In the genomic region with DNA sequence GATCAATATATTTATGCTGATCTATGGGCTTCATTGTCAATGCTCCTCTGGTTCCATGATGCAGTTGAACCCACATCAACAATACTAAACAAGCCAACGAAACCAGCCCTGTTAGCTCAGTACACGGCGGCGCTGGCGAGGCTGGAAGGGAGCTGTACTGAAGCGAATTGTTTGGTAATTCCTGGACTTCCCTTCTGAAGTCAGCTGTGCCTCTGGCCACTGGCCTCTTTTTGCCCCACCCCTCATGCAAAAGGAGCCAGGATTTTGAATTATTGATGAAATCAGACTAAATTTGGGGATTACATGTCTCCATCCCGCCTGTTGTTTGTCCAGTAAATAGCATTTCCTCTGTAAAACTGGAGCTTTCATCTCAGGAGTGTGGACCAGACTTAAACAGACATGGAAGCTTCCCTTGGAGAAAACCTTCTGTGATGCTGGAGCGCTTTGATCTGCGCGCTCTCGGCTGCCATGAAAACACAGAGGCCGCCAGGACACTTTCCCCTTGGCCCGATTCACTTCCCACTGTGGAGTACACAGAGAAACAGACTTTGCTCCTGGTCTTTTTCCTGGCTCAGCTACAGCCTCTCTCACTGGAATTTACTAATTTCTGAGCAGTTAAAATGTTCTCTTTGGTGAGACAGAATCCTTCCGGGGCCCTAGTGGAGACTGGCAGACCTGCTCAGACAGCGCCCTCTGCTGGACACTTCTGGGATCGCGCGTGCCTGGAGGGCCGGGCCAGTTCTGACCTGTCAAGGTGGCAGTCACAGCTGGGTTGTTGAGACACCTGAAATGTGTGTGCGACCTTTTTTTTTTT, we compare ENCODE assay signal across 8 mouse cellular contexts.
DNase-seq lines count a peak whose midpoint lies in the region; ATAC-seq and TF ChIP-seq lines count a peak whose summit lies in the region.

No protein-coding gene starts in this region.

- peak; percentile 83 for TF ChIP-seq CTCF in Patski (IDR thresholded peaks at IDR 0.05)
- TF ChIP-seq CTCF in gastrocnemius, adult 2 months (IDR thresholded peaks at IDR 0.05): peak; percentile 95
- peak; percentile 98 for TF ChIP-seq CTCF in hindbrain, postnatal 0 days (IDR thresholded peaks at IDR 0.05; ENCODE audit: low read depth)
- TF ChIP-seq CTCF in left cerebral cortex, adult 2 months (IDR thresholded peaks at IDR 0.05): peak; percentile 98

- in situ Hi-C loops in Patski (cut with MboI; ENCODE audit: low pct_unique_long_range_greater_than_20kb): loop anchor here (10.0 kb wide), 2 partner anchors 536 to 786 kb away; no protein-coding TSS in a partner anchor

- no peaks in the 10 kb centered on the region for H3K9me3 ChIP-seq in hindbrain, postnatal 0 days (ENCODE audit: low read length)

- POLR2A ChIA-PET in Patski (lab: Charles Lee): interaction anchor here (0.7 kb wide), 1 partner anchor 114 kb away, joined by 3 read pairs; no protein-coding TSS in a partner anchor

- 31% methylated on average over 20 of the region's 20 CpGs for WGBS in hindbrain, postnatal 0 days

- no peak for DNase-seq in Patski (ENCODE audit: low read depth, low spot score)
- DNase-seq in cerebellum, postnatal 25 days: peak; percentile 97 to 98
- peak; percentile 90 for DNase-seq in gastrocnemius, adult 2 months
- peak; percentile 86 for DNase-seq in hindbrain, postnatal 0 days (ENCODE audit: low spot score)
- DNase-seq in left cerebral cortex, adult 2 months (ENCODE audit: extremely low spot score in 1 of 2, low spot score in 2 of 2): peak; percentile 85 to 94
- peak; percentile 89 to 91 for DNase-seq in right cerebral cortex, adult 2 months (ENCODE audit: low spot score in 2 of 2)
- peak; percentile 91 for DNase-seq in urinary bladder, postnatal 14 days (ENCODE audit: low spot score)

- H3K36me3 ChIP-seq in hindbrain, postnatal 0 days (ENCODE audit: insufficient read depth, low read length): no peaks in the 10 kb centered on the region

- H3K27me3 ChIP-seq in Patski: no peaks in the 10 kb centered on the region
- no peaks in the 10 kb centered on the region for H3K27me3 ChIP-seq in hindbrain, postnatal 0 days (ENCODE audit: insufficient read depth, low read length)

- ATAC-seq in Patski: no peak
- ATAC-seq in hindbrain, postnatal 0 days: peak; percentile 84
- ATAC-seq in megakaryocyte, adult 5-6 weeks (ENCODE audit: poor library complexity, severe bottlenecking): peak; percentile 83

- peak overlapping the region; percentile 70 for H3K4me3 ChIP-seq in gastrocnemius, adult 2 months
- H3K4me3 ChIP-seq in hindbrain, postnatal 0 days (ENCODE audit: low read length): no peak overlapping the region
- H3K4me3 ChIP-seq in left cerebral cortex, adult 2 months: peak overlapping the region; percentile 36; the same call in 1 of the 2 replicates

- no peaks in the 10 kb centered on the region for H3K4me1 ChIP-seq in hindbrain, postnatal 0 days (ENCODE audit: insufficient read depth, low read length)

- H3K27ac ChIP-seq in gastrocnemius, adult 2 months: peak overlapping the region; percentile 70
- H3K27ac ChIP-seq in hindbrain, postnatal 0 days: peak overlapping the region; percentile 28; the same call in 1 of the 2 replicates
- H3K27ac ChIP-seq in left cerebral cortex, adult 2 months: peak overlapping the region; percentile 37; the same call in 1 of the 2 replicates

- CTCF ChIA-PET in Patski (lab: Charles Lee): interaction anchor here (1.0 to 1.3 kb wide), 2 partner anchors 37 to 114 kb away, joined by 3 read pairs; no protein-coding TSS in a partner anchor

- intact Hi-C loops in gastrocnemius, adult 2 months (cut with DNase I): loop anchor here (10.0 kb wide), 2 partner anchors 216 to 776 kb away; no protein-coding TSS in a partner anchor
- intact Hi-C loops in left cerebral cortex, adult 2 months (cut with DNase I): loop anchor here (10.0 kb wide), 4 partner anchors 206 to 776 kb away; a partner anchor contains a TSS

- H3K4me2 ChIP-seq in hindbrain, postnatal 0 days (ENCODE audit: low read depth, low read length): peak overlapping the region; percentile 30

- no peak overlapping the region for H3K9ac ChIP-seq in hindbrain, postnatal 0 days (replicated peaks; ENCODE audit: low read length)
